Comparison of ENCODE assay signal across 11 mouse cellular contexts in the genomic region with DNA sequence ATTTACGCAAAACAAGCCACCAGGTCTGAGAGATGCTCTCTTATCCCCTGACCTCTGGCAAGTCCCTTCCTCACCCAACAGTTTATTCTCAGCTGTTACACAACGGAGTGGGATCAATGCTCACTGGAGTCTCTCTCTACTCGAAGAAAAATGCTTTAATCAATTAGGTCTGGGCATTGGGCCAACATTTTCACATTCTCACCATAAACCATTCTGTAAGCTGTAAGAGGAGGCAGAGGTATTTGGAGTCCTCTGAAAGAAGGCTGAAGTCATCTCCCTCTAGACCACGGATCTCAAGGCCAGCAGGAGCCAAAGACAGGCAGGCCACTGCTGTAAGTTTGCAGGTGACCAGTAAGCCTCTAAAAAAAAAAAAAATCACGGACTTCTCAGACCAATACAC. TPM values are rescaled to one million over a fixed set of nuclear protein-coding genes. Genes with fewer than 3 reads are reported as not detected.
DNase-seq lines count a peak whose midpoint lies in the region; ATAC-seq and TF ChIP-seq lines count a peak whose summit lies in the region.
"Had no signal": no experiment of that assay in that cellular context is flagged by ENCODE, and none has a peak within 500 bp of the region (broad histone marks: within the 10 kb centered on the region; RNA-seq: fewer than 3 reads in every experiment).

No protein-coding gene starts in this region.

- no peak for DNase-seq in embryonic facial prominence, embryonic 10.5 days (ENCODE audit: low spot score)
- no peak for DNase-seq in liver, postnatal 0 days
- DNase-seq in thymus, postnatal 10 days (ENCODE audit: low spot score in 2 of 2): no peak
- no peak for DNase-seq in spleen, postnatal 4 days (ENCODE audit: low spot score in 2 of 2)
- DNase-seq: cerebellum, adult 18-20 months; thymus, postnatal 36 days had no signal

- TF ChIP-seq CTCF in liver, postnatal 0 days (IDR thresholded peaks at IDR 0.05; ENCODE audit: low read depth): no peak

- no peak overlapping the region for H3K4me2 ChIP-seq in embryonic facial prominence, embryonic 12.5 days (replicated peaks)
- H3K4me2 ChIP-seq in liver, postnatal 0 days (ENCODE audit: low read depth, low read length): no peak overlapping the region
- no peak overlapping the region for H3K4me2 ChIP-seq in liver, embryonic 12.5 days
- H3K4me2 ChIP-seq in forebrain, embryonic 13.5 days: no peak overlapping the region
- no peak overlapping the region for H3K4me2 ChIP-seq in midbrain, embryonic 16.5 days (ENCODE audit: low read length)
- H3K4me2 ChIP-seq: neural tube, embryonic 12.5 days had no signal

- no peak; the same call in 1 of the 2 replicates for ATAC-seq in embryonic facial prominence, embryonic 12.5 days (ENCODE audit: insufficient number of reproducible peaks, insufficient read depth, low FRiP score, low TSS enrichment)
- ATAC-seq in liver, postnatal 0 days: peak; percentile 31; the same call in 1 of the 2 replicates
- ATAC-seq in liver, embryonic 12.5 days: no peak
- no peak; the same call in 1 of the 2 replicates for ATAC-seq in forebrain, embryonic 13.5 days
- ATAC-seq in midbrain, embryonic 16.5 days: no peak

- H3K27me3 ChIP-seq in embryonic facial prominence, embryonic 12.5 days: no peaks in the 10 kb centered on the region
- no peaks in the 10 kb centered on the region for H3K27me3 ChIP-seq in embryonic facial prominence, embryonic 10.5 days (replicated peaks; ENCODE audit: low read depth, poor library complexity, severe bottlenecking)
- H3K27me3 ChIP-seq in liver, postnatal 0 days (ENCODE audit: insufficient read depth, low read length): no peaks in the 10 kb centered on the region
- peaks cover 4% of the 10 kb centered on the region for H3K27me3 ChIP-seq in liver, embryonic 12.5 days (replicated peaks)
- no peaks in the 10 kb centered on the region for H3K27me3 ChIP-seq in forebrain, embryonic 13.5 days
- H3K27me3 ChIP-seq in midbrain, embryonic 16.5 days (ENCODE audit: control insufficient read depth, insufficient read depth, low read depth, low read length): no peaks in the 10 kb centered on the region
- H3K27me3 ChIP-seq: neural tube, embryonic 12.5 days had no signal

- peak overlapping the region; percentile 46; the same call in 1 of the 2 replicates for H3K27ac ChIP-seq in embryonic facial prominence, embryonic 12.5 days
- no peak overlapping the region for H3K27ac ChIP-seq in embryonic facial prominence, embryonic 10.5 days (replicated peaks)
- no peak overlapping the region for H3K27ac ChIP-seq in liver, postnatal 0 days (ENCODE audit: low read depth)
- no peak overlapping the region for H3K27ac ChIP-seq in liver, embryonic 12.5 days
- H3K27ac ChIP-seq in forebrain, embryonic 13.5 days: peak overlapping the region; percentile 36; the same call in 1 of the 2 replicates
- H3K27ac ChIP-seq in midbrain, embryonic 16.5 days (ENCODE audit: low read length): peak overlapping the region; percentile 81; the same call in 1 of the 2 replicates
- H3K27ac ChIP-seq: neural tube, embryonic 12.5 days had no signal

- no peak overlapping the region for H3K9ac ChIP-seq in embryonic facial prominence, embryonic 12.5 days
- H3K9ac ChIP-seq in liver, postnatal 0 days (replicated peaks): no peak overlapping the region
- H3K9ac ChIP-seq in liver, embryonic 12.5 days: no peak overlapping the region
- H3K9ac ChIP-seq in forebrain, embryonic 13.5 days: no peak overlapping the region
- no peak overlapping the region for H3K9ac ChIP-seq in midbrain, embryonic 16.5 days (ENCODE audit: low read depth, low read length)
- H3K9ac ChIP-seq: neural tube, embryonic 12.5 days had no signal

- no peak overlapping the region for H3K4me3 ChIP-seq in embryonic facial prominence, embryonic 12.5 days
- H3K4me3 ChIP-seq in embryonic facial prominence, embryonic 10.5 days: no peak overlapping the region
- H3K4me3 ChIP-seq in liver, postnatal 0 days (ENCODE audit: low read depth, low read length): no peak overlapping the region
- H3K4me3 ChIP-seq in liver, embryonic 12.5 days: no peak overlapping the region
- H3K4me3 ChIP-seq in forebrain, embryonic 13.5 days: no peak overlapping the region
- no peak overlapping the region for H3K4me3 ChIP-seq in midbrain, embryonic 16.5 days (ENCODE audit: low read depth, low read length)
- H3K4me3 ChIP-seq: neural tube, embryonic 12.5 days had no signal

- peaks cover 23% of the 10 kb centered on the region for H3K4me1 ChIP-seq in embryonic facial prominence, embryonic 12.5 days
- peaks cover 23% of the 10 kb centered on the region for H3K4me1 ChIP-seq in embryonic facial prominence, embryonic 10.5 days
- peaks cover 2% of the 10 kb centered on the region; the same call in 1 of the 2 replicates for H3K4me1 ChIP-seq in liver, postnatal 0 days (ENCODE audit: insufficient read depth)
- H3K4me1 ChIP-seq in liver, embryonic 12.5 days: 0 out of 2 replicates have a peak, but pooled peaks cover 4% of the 10 kb centered on the region
- H3K4me1 ChIP-seq in forebrain, embryonic 13.5 days: peaks cover 46% of the 10 kb centered on the region
- H3K4me1 ChIP-seq in midbrain, embryonic 16.5 days (ENCODE audit: control insufficient read depth, insufficient read depth, low read length): peaks cover 27% of the 10 kb centered on the region

- no peaks in the 10 kb centered on the region for H3K36me3 ChIP-seq in embryonic facial prominence, embryonic 12.5 days
- no peaks in the 10 kb centered on the region for H3K36me3 ChIP-seq in embryonic facial prominence, embryonic 10.5 days (replicated peaks)
- H3K36me3 ChIP-seq in liver, postnatal 0 days (replicated peaks; ENCODE audit: insufficient read depth, low read length): no peaks in the 10 kb centered on the region
- H3K36me3 ChIP-seq in liver, embryonic 12.5 days: no peaks in the 10 kb centered on the region
- no peaks in the 10 kb centered on the region for H3K36me3 ChIP-seq in forebrain, embryonic 13.5 days (ENCODE audit: poor library complexity, severe bottlenecking)
- H3K36me3 ChIP-seq in midbrain, embryonic 16.5 days (ENCODE audit: control insufficient read depth, insufficient read depth, low read length): no peaks in the 10 kb centered on the region
- H3K36me3 ChIP-seq: neural tube, embryonic 12.5 days had no signal

- TF ChIP-seq EP300 in liver, postnatal 0 days (IDR thresholded peaks at IDR 0.05; ENCODE audit: low read depth): no peak

- 46% methylated on average over 5 of the region's 5 CpGs for WGBS in embryonic facial prominence, embryonic 12.5 days
- 75% methylated on average over 5 of the region's 5 CpGs for WGBS in embryonic facial prominence, embryonic 10.5 days
- WGBS in liver, postnatal 0 days (ENCODE audit: insufficient replicate concordance): 47% methylated on average over 5 of the region's 5 CpGs
- WGBS in liver, embryonic 12.5 days (ENCODE audit: insufficient replicate concordance): 34% methylated on average over 5 of the region's 5 CpGs
- 25% methylated on average over 5 of the region's 5 CpGs for WGBS in forebrain, embryonic 13.5 days
- 40% methylated on average over 5 of the region's 5 CpGs for WGBS in midbrain, embryonic 16.5 days

- no peaks in the 10 kb centered on the region for H3K9me3 ChIP-seq in embryonic facial prominence, embryonic 12.5 days
- no peaks in the 10 kb centered on the region for H3K9me3 ChIP-seq in embryonic facial prominence, embryonic 10.5 days
- no peaks in the 10 kb centered on the region for H3K9me3 ChIP-seq in liver, postnatal 0 days (ENCODE audit: low read length)
- H3K9me3 ChIP-seq in liver, embryonic 12.5 days (replicated peaks): no peaks in the 10 kb centered on the region
- no peaks in the 10 kb centered on the region for H3K9me3 ChIP-seq in forebrain, embryonic 13.5 days (replicated peaks)
- no peaks in the 10 kb centered on the region for H3K9me3 ChIP-seq in midbrain, embryonic 16.5 days (replicated peaks; ENCODE audit: control insufficient read depth, low read length, poor library complexity, severe bottlenecking)
- H3K9me3 ChIP-seq: neural tube, embryonic 12.5 days had no signal

RNA-seq across cellular contexts. Expression of a gene that starts 26.9 kb away (rescaled TPM):
- 0.36 and 0.61 TPM in 2 replicates for polyA plus RNA-seq in embryonic facial prominence, embryonic 12.5 days (2016; fragmentation: Nextera tagmentation; extraction: Ambion mirVana)
- polyA plus RNA-seq in embryonic facial prominence, embryonic 10.5 days (2016; fragmentation: Nextera tagmentation; extraction: Ambion mirVana): 0.36 and 0.52 TPM in 2 replicates
- 0.05 and 0.11 TPM in 2 replicates for polyA plus RNA-seq in liver, postnatal 0 days (2015; fragmentation: Nextera tagmentation; extraction: Ambion mirVana)
- 0.13 and 0.19 TPM in 2 replicates for polyA plus RNA-seq in liver, embryonic 12.5 days (2016; fragmentation: Nextera tagmentation; extraction: Ambion mirVana)
- polyA plus RNA-seq in forebrain, embryonic 13.5 days (2015; fragmentation: Nextera tagmentation; extraction: Ambion mirVana): 0.23 and 0.31 TPM in 2 replicates
- 0.34 and 0.65 TPM in 2 replicates for polyA plus RNA-seq in midbrain, embryonic 16.5 days (2015; fragmentation: Nextera tagmentation; extraction: Ambion mirVana)

RNA-seq across cellular contexts. Expression of a gene that starts 31.5 kb away (rescaled TPM):
- 143 and 144 TPM in 2 replicates for polyA plus RNA-seq in embryonic facial prominence, embryonic 12.5 days (2016; fragmentation: Nextera tagmentation; extraction: Ambion mirVana)
- 219 and 242 TPM in 2 replicates for polyA plus RNA-seq in embryonic facial prominence, embryonic 10.5 days (2016; fragmentation: Nextera tagmentation; extraction: Ambion mirVana)
- polyA plus RNA-seq in liver, postnatal 0 days (2015; fragmentation: Nextera tagmentation; extraction: Ambion mirVana): 7.0 and 7.4 TPM in 2 replicates
- polyA plus RNA-seq in liver, embryonic 12.5 days (2016; fragmentation: Nextera tagmentation; extraction: Ambion mirVana): 43.2 and 44.2 TPM in 2 replicates
- polyA plus RNA-seq in forebrain, embryonic 13.5 days (2015; fragmentation: Nextera tagmentation; extraction: Ambion mirVana): 155 and 171 TPM in 2 replicates
- polyA plus RNA-seq in midbrain, embryonic 16.5 days (2015; fragmentation: Nextera tagmentation; extraction: Ambion mirVana): 19.4 and 24.5 TPM in 2 replicates

Comparison
In these comparisons a context has a peak if more than half of its experiments do, and no peak if none do; other contexts are left out.
1. H3K27ac ChIP-seq: peak in embryonic facial prominence, embryonic 12.5 days (single experiment), forebrain, embryonic 13.5 days (single experiment) and midbrain, embryonic 16.5 days (single experiment); none in embryonic facial prominence, embryonic 10.5 days (single experiment), liver, postnatal 0 days (single experiment) and liver, embryonic 12.5 days (single experiment).